ENCODE assay signal across 7 mouse cellular contexts in genomic region chr19:57098241-57099093, GRCm38 (mm10).
A peak's percentile ranks its signal among the peaks of the same experiment; 100 is the strongest.
DNase-seq lines count a peak whose midpoint lies in the region; ATAC-seq and TF ChIP-seq lines count a peak whose summit lies in the region.

No protein-coding gene starts in this region.

- DNase-seq in spleen, adult 2 months (ENCODE audit: low read depth in 1 of 2, low spot score in 2 of 2): no peak
- no peak for DNase-seq in spleen, postnatal 36 days (ENCODE audit: low spot score in 2 of 2)
- DNase-seq in embryonic facial prominence, embryonic 14.5 days (ENCODE audit: low spot score): no peak
- DNase-seq in heart, embryonic 10.5 days (ENCODE audit: low spot score): no peak
- DNase-seq in layer of hippocampus, adult 2 months (ENCODE audit: low spot score in 2 of 2): peak; percentile 49 to 73
- DNase-seq in midbrain, postnatal 0 days (ENCODE audit: low spot score): no peak

- no peak for ATAC-seq in embryonic facial prominence, embryonic 14.5 days (ENCODE audit: low read depth)
- no peak for ATAC-seq in midbrain, postnatal 0 days (ENCODE audit: low FRiP score)
- no peak for ATAC-seq in megakaryocyte, adult 5-6 weeks (ENCODE audit: poor library complexity, severe bottlenecking)

- H3K27ac ChIP-seq in spleen, adult 2 months (ENCODE audit: insufficient read depth, low read length): 0 out of 2 replicates have a peak overlapping the region, but pooled peaks have one; percentile 18
- peak overlapping the region; percentile 44; the same call in 1 of the 2 replicates for H3K27ac ChIP-seq in embryonic facial prominence, embryonic 14.5 days (replicated peaks; ENCODE audit: low read depth, low read length)
- peak overlapping the region; percentile 62; the same call in 1 of the 2 replicates for H3K27ac ChIP-seq in heart, embryonic 10.5 days
- peak overlapping the region; percentile 87 for H3K27ac ChIP-seq in layer of hippocampus, adult 2 months
- H3K27ac ChIP-seq in midbrain, postnatal 0 days (ENCODE audit: low read depth, low read length): 0 out of 2 replicates have a peak overlapping the region, but pooled peaks have one; percentile 8

- WGBS in spleen, adult 2 months: 72% methylated on average over 14 of the region's 14 CpGs
- WGBS in embryonic facial prominence, embryonic 14.5 days: 54% methylated on average over 14 of the region's 14 CpGs
- 38% methylated on average over 14 of the region's 14 CpGs for WGBS in heart, embryonic 10.5 days
- 80% methylated on average over 14 of the region's 14 CpGs for WGBS in midbrain, postnatal 0 days

- H3K9ac ChIP-seq in embryonic facial prominence, embryonic 14.5 days (ENCODE audit: low read depth, low read length): no peak overlapping the region
- no peak overlapping the region for H3K9ac ChIP-seq in midbrain, postnatal 0 days (replicated peaks; ENCODE audit: low read length, poor library complexity, severe bottlenecking)

- H3K4me1 ChIP-seq in spleen, adult 2 months (ENCODE audit: control insufficient read depth, insufficient read depth, insufficient read length): peaks cover 21% of the 10 kb centered on the region
- peaks cover 18% of the 10 kb centered on the region for H3K4me1 ChIP-seq in embryonic facial prominence, embryonic 14.5 days (ENCODE audit: control insufficient read depth, insufficient read depth, low read length)
- H3K4me1 ChIP-seq in heart, embryonic 10.5 days: peaks cover 32% of the 10 kb centered on the region
- no peaks in the 10 kb centered on the region for H3K4me1 ChIP-seq in midbrain, postnatal 0 days (ENCODE audit: insufficient read depth, low read length)

- no peak for TF ChIP-seq POLR2A in spleen, adult 2 months (IDR thresholded peaks at IDR 0.05; ENCODE audit: low read depth, low read length)

- no peak overlapping the region for H3K4me3 ChIP-seq in spleen, adult 2 months (ENCODE audit: extremely low read depth, insufficient read depth, insufficient read length)
- H3K4me3 ChIP-seq in embryonic facial prominence, embryonic 14.5 days (ENCODE audit: low read depth, low read length): no peak overlapping the region
- no peak overlapping the region for H3K4me3 ChIP-seq in heart, embryonic 10.5 days
- no peak overlapping the region for H3K4me3 ChIP-seq in layer of hippocampus, adult 2 months
- H3K4me3 ChIP-seq in midbrain, postnatal 0 days (ENCODE audit: low read depth, low read length): no peak overlapping the region

- peaks cover 5% of the 10 kb centered on the region; the same call in 1 of the 2 replicates for H3K36me3 ChIP-seq in spleen, adult 2 months (ENCODE audit: control insufficient read depth, insufficient read depth, low read length)
- H3K36me3 ChIP-seq in embryonic facial prominence, embryonic 14.5 days (ENCODE audit: control insufficient read depth, insufficient read depth, low read length): no peaks in the 10 kb centered on the region
- H3K36me3 ChIP-seq in heart, embryonic 10.5 days: no peaks in the 10 kb centered on the region
- no peaks in the 10 kb centered on the region for H3K36me3 ChIP-seq in midbrain, postnatal 0 days (ENCODE audit: insufficient read depth, low read length)

- no peaks in the 10 kb centered on the region for H3K27me3 ChIP-seq in spleen, adult 2 months (ENCODE audit: control insufficient read depth, insufficient read depth, low read length)
- no peaks in the 10 kb centered on the region for H3K27me3 ChIP-seq in embryonic facial prominence, embryonic 14.5 days (replicated peaks; ENCODE audit: control insufficient read depth, insufficient read depth, low read length)
- no peaks in the 10 kb centered on the region for H3K27me3 ChIP-seq in heart, embryonic 10.5 days (ENCODE audit: insufficient read depth, poor library complexity, severe bottlenecking)
- no peaks in the 10 kb centered on the region for H3K27me3 ChIP-seq in midbrain, postnatal 0 days (ENCODE audit: insufficient read depth, low read length)

- no peak overlapping the region for H3K4me2 ChIP-seq in embryonic facial prominence, embryonic 14.5 days (ENCODE audit: low read depth, low read length)
- no peak overlapping the region for H3K4me2 ChIP-seq in midbrain, postnatal 0 days (ENCODE audit: low read depth, low read length, poor library complexity, severe bottlenecking)

- TF ChIP-seq CTCF in spleen, adult 2 months (IDR thresholded peaks at IDR 0.05; ENCODE audit: extremely low read depth, insufficient read depth, insufficient read length, insufficient replicate concordance): no peak
- TF ChIP-seq CTCF in layer of hippocampus, adult 2 months (conservative IDR thresholded peaks at IDR 0.05): peak; percentile 51
- no peak for TF ChIP-seq CTCF in midbrain, postnatal 0 days (IDR thresholded peaks at IDR 0.05)

- no peaks in the 10 kb centered on the region for H3K9me3 ChIP-seq in embryonic facial prominence, embryonic 14.5 days (ENCODE audit: control insufficient read depth, low read length)
- no peaks in the 10 kb centered on the region for H3K9me3 ChIP-seq in heart, embryonic 10.5 days
- H3K9me3 ChIP-seq in midbrain, postnatal 0 days (ENCODE audit: low read length): no peaks in the 10 kb centered on the region

Comparison
In these comparisons a context has a peak if more than half of its experiments do, and no peak if none do; other contexts are left out.
1. DNase-seq: peak in layer of hippocampus, adult 2 months (2 of 2); none in spleen, adult 2 months (0 of 2), spleen, postnatal 36 days (0 of 2), embryonic facial prominence, embryonic 14.5 days (single experiment), heart, embryonic 10.5 days (single experiment) and midbrain, postnatal 0 days (single experiment).
2. H3K27ac ChIP-seq: peak in every context shown above with its lines; median percentile 87 in layer of hippocampus, adult 2 months; 62 in heart, embryonic 10.5 days; 44 in embryonic facial prominence, embryonic 14.5 days; 18 in spleen, adult 2 months; 8 in midbrain, postnatal 0 days.